Mouse (Mus musculus) testis, adult 2 months (tissue): Measurements from ENCODE around the gene Cbfb.

Experiments
- CTCF ChIP-seq: fragments of 200-500 bp; IDR thresholded peaks from 2 replicates; pipeline ENCODE4 v1.5.1; 2012; ENCODE audit warnings: low read depth, mild to moderate bottlenecking, inconsistent platforms, low read length, moderate library complexity; ENCODE audit not compliant: control insufficient read depth, insufficient read depth, insufficient replicate concordance
- POLR2A ChIP-seq: fragments of 200-500 bp; IDR thresholded peaks from 2 replicates; pipeline ENCODE4 v1.6.1; 2012; ENCODE audit warnings: low read depth, mild to moderate bottlenecking, inconsistent platforms, low read length, moderate library complexity; ENCODE audit not compliant: control insufficient read depth

- TF ChIP-seq POLR2A (no peak), CTCF (no peak)
Measured at GRCm38 (mm10) chr8:105206766-105207275, 36.3 kb downstream of the Cbfb start.
